Mouse (Mus musculus): ENCODE measurements around the gene Tmem59l. TPM values are rescaled to one million over a fixed set of nuclear protein-coding genes. Genes with fewer than 3 reads are reported as not detected.

Gene Tmem59l
- total RNA-seq, 2 experiments from 2014 or later, result not detected

DNA sequence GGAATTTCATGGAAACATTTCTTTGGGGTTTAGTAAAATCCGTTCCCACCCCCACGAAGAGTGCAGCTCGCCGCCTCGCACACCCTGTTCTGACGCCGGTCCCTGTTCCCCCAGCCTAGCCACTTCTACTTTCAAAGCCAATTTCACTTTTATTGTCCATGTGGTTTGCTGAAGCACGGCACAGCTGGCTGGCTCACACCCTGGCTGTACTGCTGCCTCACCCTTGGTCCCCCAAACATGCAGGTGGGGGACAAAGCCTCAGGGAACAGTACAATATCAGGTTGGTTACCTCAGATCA is 24.7 kb downstream of the Tmem59l start:
- peak; percentile 54 for DNase-seq (ENCODE audit: low spot score)

DNA sequence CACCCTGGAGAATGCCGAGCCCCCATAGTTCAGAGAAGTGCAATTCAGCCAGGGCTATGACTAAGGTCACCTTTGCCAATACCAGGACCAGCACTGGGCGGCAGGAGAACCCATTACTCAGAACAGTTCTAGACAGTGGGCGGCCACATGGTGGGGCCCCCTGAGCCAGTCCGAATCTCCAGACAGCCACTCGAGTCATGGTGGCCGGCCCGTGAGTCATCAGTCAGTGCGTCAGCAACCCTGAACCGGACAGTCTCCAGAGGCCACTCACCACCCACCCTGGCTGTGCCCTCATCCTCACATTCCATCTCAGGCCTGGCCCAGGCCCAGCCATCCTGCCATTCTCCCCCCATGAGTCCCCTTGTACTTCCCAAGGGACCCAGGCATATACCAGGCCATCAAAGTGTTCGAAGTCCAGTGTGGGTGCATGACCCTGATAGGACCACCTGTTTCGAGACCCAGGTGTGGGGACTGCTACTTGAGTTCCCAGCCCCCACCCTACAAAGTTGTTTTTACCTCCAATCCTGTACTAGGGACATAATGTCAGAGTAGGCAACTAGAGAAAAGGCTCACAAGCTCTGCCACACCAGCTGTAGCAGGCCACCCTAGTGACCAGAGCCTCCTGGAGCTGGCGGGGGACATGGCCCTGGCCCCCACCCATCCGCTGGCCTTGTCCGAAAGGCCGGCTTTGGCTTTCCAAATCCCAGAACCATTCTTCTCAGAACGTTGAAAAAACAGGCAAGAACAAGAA is 25.2 kb downstream of the Tmem59l start:
- no peak for DNase-seq (ENCODE audit: low spot score)

- DNase-seq (ENCODE audit: low spot score), result no peak
Observed at GRCm38 (mm10) chr8:70460606-70461005, 26.6 kb downstream of the Tmem59l start.

DNA sequence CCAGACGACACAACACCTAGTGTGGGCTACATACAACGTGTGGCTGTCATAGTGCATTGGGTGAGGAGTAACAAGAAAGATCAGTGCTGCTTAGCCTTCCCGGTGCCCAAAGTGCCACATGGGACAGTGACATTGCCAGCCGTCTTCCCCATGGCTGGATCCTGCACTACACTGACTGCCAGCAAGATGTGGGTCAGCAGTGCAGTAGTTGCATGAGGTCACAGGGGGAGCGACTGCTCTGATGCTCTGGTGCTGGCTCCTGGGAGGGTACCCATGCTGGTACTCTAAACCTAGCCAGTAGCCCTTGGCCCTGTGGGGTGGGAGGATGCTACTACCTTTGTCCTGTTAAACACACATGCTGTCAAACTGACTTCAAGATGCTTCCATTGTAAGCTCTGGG is 27.0 kb downstream of the Tmem59l start:
- DNase-seq (ENCODE audit: low spot score), result no peak

- no peak for DNase-seq (ENCODE audit: low spot score)
Observed at GRCm38 (mm10) chr8:70459636-70460035, 27.5 kb downstream of the Tmem59l start.

- no peak for DNase-seq (ENCODE audit: low spot score)
Observed at GRCm38 (mm10) chr8:70458462-70458861, 28.7 kb downstream of the Tmem59l start.

DNA sequence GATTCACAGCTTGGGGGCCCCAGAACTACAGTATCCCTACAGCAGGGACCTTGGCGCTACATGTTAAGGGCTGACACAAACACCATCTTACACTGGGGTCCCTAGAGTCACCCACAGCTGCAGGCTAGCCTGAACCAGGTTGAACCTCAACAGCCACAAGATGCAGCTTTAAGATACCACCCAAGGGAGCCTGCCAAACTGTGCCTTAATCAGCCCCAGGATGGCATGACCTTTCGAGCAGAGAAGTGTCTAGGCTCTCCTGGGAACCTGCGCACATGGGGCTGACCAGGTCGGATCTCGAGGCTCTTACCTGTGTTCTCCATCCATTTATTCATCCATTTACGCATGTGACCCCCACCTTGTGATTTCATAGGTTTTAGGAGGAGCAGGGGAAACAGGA is 29.3 kb downstream of the Tmem59l start:
- no peak for DNase-seq (ENCODE audit: low spot score)

- no peak for DNase-seq (ENCODE audit: low spot score)
Observed at GRCm38 (mm10) chr8:70456996-70457395, 30.2 kb downstream of the Tmem59l start.

- no peak for DNase-seq (ENCODE audit: low spot score)
Observed at GRCm38 (mm10) chr8:70453852-70454251, 33.3 kb downstream of the Tmem59l start.

DNA sequence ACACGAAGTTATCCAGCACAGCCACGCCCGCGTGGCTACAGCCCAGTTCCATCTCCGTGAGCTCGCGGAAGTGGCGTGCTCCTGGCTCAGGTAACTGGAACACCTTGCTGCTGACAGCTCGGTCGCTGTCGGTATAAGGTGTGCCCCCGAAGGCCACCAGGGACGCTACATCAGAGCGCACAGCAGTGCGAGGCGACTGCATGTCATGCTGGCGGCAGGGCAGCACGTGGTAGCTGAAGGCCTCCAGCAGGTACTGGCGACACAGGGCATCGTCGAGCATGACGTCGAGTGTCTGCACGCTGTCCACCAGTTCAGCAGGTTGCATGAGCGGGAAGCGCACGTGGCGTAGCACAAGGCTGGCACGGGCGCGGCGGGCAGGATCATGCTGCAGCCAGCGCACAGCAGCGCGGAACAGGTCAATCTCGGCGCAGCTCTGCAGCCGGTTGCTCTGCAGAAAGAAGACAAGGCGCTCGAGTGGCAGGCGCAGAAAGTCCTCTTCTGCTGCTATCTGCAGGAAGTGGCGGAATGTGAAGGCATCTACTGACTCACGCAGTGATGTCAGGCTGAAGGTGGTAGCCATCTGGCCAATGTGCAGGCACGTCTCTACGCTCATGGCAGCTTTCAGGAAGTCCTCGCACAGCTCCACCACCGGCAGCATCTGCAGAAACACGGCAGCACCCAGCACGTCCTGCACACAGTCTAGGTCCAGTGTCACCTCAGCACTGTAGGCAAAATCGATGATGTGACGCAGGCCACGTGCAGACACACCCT is 34.8 kb downstream of the Tmem59l start:
- no peak for DNase-seq (ENCODE audit: low spot score)

DNA sequence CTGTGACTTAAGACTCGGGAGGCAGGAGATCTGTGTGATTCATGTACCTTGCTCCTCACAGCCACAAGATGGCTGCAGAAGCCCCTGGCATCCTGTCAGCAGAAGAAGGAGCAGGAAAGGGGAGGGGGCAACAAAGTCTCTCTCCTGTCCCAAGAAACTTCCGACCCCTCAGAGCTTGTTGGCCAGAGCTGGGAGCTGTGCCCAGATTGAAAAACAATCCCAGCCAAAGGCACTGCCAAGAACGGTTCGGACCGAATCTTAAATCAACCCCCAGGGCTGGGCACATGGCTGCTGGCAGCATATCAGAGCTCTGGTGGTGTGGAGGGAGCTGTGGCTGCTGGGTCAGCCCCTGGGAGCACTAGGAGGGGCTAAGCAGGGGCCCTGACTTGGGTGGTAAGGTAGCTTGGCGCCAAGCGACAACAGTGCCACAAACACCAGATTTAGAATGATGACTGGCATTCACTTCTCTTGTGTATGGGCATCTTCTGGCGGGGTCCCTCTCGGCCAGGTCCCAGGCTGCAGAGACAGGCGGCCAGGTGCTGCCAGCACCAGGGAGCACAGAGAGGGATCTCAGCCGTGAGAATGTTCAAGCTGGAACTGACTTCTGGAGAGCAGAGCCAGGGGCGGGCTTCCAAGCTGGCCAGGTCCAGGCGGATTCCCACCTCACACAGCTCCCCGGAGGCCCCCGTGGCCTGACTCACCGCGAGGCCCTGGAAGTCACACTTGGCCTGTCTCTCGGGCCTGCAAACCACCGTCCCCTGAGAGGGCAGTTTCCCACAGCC is 39.3 kb downstream of the Tmem59l start:
- DNase-seq (ENCODE audit: low spot score), result peak; percentile 68

DNA sequence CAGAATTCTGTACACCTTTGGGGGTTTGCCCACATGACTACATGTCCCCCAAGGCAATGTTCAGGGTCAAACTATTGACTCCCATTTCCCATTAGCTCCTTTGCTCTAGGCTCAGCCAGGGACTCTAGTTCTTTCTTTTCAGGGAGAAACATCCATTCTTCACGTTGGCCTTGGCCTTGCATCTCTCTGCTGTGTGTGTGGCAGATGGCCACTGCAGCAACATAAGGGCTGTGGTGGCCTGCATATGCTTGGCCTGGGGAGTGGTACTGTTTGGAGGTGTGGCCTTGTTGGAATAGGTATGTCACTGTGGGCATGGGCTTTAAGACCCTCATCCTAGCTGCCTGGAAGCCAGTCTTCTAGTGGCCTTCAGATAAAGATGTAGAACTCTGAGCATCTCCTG is 41.2 kb downstream of the Tmem59l start:
- no peak for DNase-seq (ENCODE audit: low spot score)

DNA sequence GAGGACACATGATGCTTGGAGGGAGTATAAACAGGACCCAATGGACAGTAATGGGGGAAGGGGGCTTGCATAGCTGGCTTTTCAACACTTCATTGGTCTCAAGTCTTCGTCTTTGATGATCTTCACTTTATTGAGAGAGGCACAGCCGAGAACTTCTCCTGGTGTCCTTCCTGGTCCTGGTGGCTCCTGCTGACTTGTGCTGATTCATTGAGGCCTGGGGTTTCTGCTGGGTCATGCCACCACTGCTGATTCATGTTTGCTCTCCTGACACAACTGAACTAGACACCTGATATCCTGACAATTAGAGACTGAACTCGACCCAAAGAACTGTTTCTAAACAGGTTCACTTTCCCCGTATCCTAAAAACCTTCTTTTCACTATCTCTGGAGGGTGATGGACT is 43.8 kb downstream of the Tmem59l start:
- DNase-seq (ENCODE audit: low spot score), result no peak

DNA sequence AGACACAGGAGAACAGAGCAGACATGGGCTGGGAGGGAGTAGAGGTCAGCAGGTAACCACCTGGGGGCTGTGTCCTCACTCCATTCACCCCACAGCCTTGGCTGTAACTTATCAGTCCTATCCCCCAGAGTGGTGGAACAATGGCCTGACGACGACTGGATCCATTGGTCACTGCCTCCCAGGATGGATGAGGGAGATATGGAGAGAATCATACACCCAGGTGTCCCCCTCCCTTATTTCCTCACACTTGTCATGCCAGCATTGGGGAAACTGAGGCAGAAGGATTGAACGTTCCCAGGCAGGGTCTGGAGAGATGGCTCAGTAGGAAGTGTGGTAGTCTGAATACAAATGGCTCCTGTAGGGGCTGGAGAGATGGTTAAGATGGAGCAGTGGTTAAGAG is 45.6 kb downstream of the Tmem59l start:
- DNase-seq (ENCODE audit: low spot score), result no peak

GRCm38 (mm10) chr8:70440246-70440645 is 46.9 kb downstream of the Tmem59l start:
- no peak for DNase-seq (ENCODE audit: low spot score)

DNA sequence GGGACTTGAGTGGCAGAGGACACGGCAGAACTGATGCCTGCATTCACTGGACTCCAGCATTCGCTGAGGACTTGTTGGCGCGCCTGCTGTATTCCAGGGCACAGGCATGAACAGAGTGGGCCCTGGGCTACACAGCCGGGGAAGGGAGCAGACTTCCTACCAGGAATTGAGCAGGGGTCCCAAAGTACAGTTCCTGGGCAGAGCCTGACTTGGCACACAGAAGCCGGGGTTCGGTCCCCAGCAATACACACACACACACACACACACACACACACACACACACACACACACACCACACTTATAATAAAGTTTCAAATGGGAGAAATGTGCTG is 47.3 kb downstream of the Tmem59l start:
- DNase-seq (ENCODE audit: low spot score), result no peak

- peak; percentile 97 for DNase-seq (ENCODE audit: low spot score)
Observed at GRCm38 (mm10) chr8:70439055-70439847, 47.9 kb downstream of the Tmem59l start, which contains the start of gene Crtc1. Crtc1 (minus strand) TSS chr8:70439579.

- DNase-seq (ENCODE audit: low spot score), result no peak
Observed at GRCm38 (mm10) chr8:70438423-70438822, 48.7 kb downstream of the Tmem59l start.

DNA sequence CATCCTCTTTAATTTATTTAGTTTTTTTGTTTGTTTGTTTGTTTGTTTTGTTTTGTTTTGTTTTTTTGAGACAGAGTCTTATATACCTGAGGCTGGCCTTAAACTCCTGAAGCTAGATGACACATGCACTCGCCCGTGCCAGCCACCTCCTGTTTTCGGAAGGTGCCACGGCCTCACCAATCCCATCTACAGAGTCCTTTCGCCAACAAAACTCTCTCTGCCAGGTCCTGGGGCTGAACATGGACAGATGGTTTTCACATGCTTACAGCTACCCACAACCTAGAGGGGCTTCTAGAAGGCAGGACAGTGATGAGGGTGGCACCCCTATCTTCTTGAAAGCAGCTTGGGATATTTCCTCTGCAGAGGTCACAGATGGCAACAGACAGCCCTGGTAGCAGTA is 52.0 kb downstream of the Tmem59l start:
- DNase-seq (ENCODE audit: low spot score), result no peak
